Mouse (Mus musculus) olfactory bulb, adult 2 months (tissue): Measurements from ENCODE around the gene Rpusd4.

Experiments used
- CTCF ChIP-seq: fragments of 200-500 bp; IDR thresholded peaks from 2 replicates; pipeline ENCODE4 v1.5.1; 2012; ENCODE audit warnings: low read depth, mild to moderate bottlenecking, low read length, moderate library complexity; ENCODE audit not compliant: insufficient read depth
- POLR2A ChIP-seq: fragments of 200-500 bp; IDR thresholded peaks from 2 replicates; pipeline ENCODE4 v1.6.1; 2012; ENCODE audit warnings: mild to moderate bottlenecking, low read depth, low read length, moderate library complexity; ENCODE audit not compliant: insufficient read depth

GRCm38 (mm10) chr9:35310377-35310776 is 42.7 kb downstream of the Rpusd4 start:
- TF ChIP-seq CTCF (no peak), POLR2A (no peak)
